Mouse (Mus musculus) lung, adult 10 weeks (tissue): ENCODE measurements around the gene Zfp607b. TPM values are rescaled to one million over a fixed set of nuclear protein-coding genes. Genes with fewer than 3 reads are reported as not detected.

Source experiments
- polyA plus RNA-seq: library from polyadenylated mRNA; stranded (reverse); fragments of 350-450 nt; fragmentation: Illumina TruSeq; extraction: RNeasy Lipid Tissue Mini Kit (QIAGEN cat#74804); gene quantifications from one replicate; pipeline ENCODE4 v1.2.3, GENCODE M21; 2014; ENCODE audit warnings: low read depth, low replicate concordance; ENCODE audit not compliant: insufficient read depth

The Zfp607b gene
- 1.6 TPM for polyA plus RNA-seq

GRCm38 (mm10) chr7:27688815-27689612 is at the start of gene Zfp607b:
TSS of gene Zfp607b (plus strand) at chr7:27689340.

GRCm38 (mm10) chr7:27653681-27654437 is 35.3 kb upstream of the Zfp607b start, which contains the start of gene Ttc9b:
TSS of gene Ttc9b (plus strand) at chr7:27653915.

DNA sequence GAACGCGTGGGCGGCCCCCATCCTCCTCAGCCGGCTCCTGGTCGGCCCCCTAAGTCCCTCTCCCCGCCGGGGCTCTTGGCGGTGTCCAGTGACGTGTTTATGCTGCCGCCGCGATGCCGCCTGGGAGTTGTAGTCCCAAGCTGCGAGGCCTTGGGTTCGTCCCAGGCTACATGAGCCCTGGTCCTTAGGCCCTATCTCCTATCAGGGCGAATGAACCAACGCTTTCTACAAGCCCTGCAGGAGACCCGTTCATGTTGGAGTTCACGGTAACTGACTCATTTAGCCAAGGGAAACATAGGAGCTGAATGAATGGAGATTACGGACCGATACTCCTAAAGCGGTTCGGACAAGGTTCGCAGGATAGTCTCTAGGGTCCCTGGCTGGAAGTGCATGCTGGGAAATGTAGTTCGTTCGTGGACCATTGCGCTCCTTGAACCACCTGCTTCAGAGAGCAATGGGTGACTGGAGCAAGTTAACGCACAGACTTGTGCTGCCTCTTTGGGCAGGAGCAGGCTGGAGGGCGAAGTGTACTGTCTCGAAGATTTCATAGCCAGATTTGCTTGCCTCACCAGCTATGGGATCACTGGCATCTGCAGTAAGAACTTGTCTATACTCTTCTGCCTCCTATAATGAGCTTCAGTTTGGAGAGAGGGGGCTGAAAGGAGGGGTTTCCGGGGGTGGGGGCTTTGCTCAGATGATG is 14.5 kb upstream of the Zfp607b start, which contains the start of gene Map3k10:
Gene Map3k10, minus strand, starts transcription at position 77 of the 700 bp plus-strand sequence.

DNA sequence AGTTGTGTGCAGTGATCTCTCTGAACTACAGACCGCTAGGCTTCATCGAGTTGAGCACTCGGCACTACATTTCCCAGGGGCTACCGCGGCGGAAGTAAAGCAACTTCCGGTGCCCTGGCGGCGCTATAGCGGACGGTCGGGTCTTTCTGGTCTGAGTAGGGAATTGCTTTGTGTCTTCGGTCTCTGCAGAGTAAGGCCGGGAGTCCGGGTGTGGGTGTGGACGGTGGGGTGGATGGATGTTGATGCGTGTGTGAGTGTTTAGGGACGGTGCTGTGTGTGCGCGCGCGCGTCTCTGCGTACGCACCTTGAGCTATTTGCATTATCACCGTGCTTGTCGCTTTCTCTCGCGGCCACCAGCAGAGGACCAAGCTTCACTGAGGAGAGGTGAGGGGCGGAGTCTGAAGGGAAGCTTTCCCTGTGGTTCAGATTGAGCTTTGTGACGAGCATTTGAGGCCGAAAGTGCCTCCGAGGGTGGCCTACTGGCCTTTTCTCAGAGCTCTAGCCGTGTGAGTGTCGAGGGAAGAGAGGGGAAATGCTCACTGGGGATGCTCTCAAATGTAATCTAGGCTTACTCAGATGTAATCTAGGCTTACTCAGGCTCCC is 42.2 kb downstream of the Zfp607b start, which contains the start of gene Zfp60:
Gene Zfp60, plus strand, starts transcription at position 109 of the 603 bp plus-strand sequence.

Other genes starting within 250 kb of the Zfp607b start
- gene Sptbn4, start 241.7 kb upstream of the Zfp607b start, polyA plus RNA-seq = 0.08 TPM
- gene Blvrb, start 241.4 kb upstream of the Zfp607b start, polyA plus RNA-seq = 48.4 TPM
- gene Sertad3, start 215.6 kb upstream of the Zfp607b start, polyA plus RNA-seq = 13.6 TPM
- gene Sertad1, start 202.4 kb upstream of the Zfp607b start, polyA plus RNA-seq = 48.4 TPM
- gene Prx, start 190.0 kb upstream of the Zfp607b start, polyA plus RNA-seq = 62.3 TPM
- gene Hipk4, start 166.1 kb upstream of the Zfp607b start, polyA plus RNA-seq = 0.24 TPM
- 72.1 TPM for gene Pld3, start 136.1 kb upstream of the Zfp607b start, polyA plus RNA-seq
- 9.6 TPM for gene 2310022A10Rik, start 136.1 kb upstream of the Zfp607b start, polyA plus RNA-seq
- 70.6 TPM for gene Akt2, start 97.8 kb upstream of the Zfp607b start, polyA plus RNA-seq
- gene Ttc9b, start 35.4 kb upstream of the Zfp607b start, polyA plus RNA-seq = not detected
- gene Map3k10, start 14.7 kb upstream of the Zfp607b start, polyA plus RNA-seq = 13.4 TPM
- gene Zfp60, start 42.0 kb downstream of the Zfp607b start, polyA plus RNA-seq = 3.8 TPM
- 4.0 TPM for gene Zfp626, start 117.9 kb downstream of the Zfp607b start, polyA plus RNA-seq
- 2.0 TPM for gene Zfp59, start 149.3 kb downstream of the Zfp607b start, polyA plus RNA-seq
- gene Zfp607a, start 168.2 kb downstream of the Zfp607b start, polyA plus RNA-seq = 2.1 TPM
- 3.6 TPM for gene Zfp974, start 240.1 kb downstream of the Zfp607b start, polyA plus RNA-seq